Mouse (Mus musculus): ENCODE data around the gene Rassf8. TPM values are rescaled to one million over a fixed set of nuclear protein-coding genes. Genes with fewer than 3 reads are reported as not detected.

Rassf8 gene
- polyA plus RNA-seq, 2 experiments = 20.8 to 43.3 TPM

GRCm38 (mm10) chr6:145846948-145847347 lies 100.4 kb downstream of the Rassf8 start:
- Histone ChIP-seq H3K9me3 (ENCODE audit: control insufficient read depth, low read length) (no peaks in the 10 kb centered on the region), H3K27ac (replicated peaks; ENCODE audit: low read depth, low read length) (no peak overlapping the region), H3K4me3 (replicated peaks; ENCODE audit: low read length) (no peak overlapping the region), H3K4me2 (replicated peaks; ENCODE audit: low read depth, low read length, severe bottlenecking) (no peak overlapping the region), H3K4me1 (ENCODE audit: control insufficient read depth, insufficient read depth, low read length) (no peaks in the 10 kb centered on the region), H3K36me3 (ENCODE audit: control insufficient read depth, insufficient read depth, low read length) (no peaks in the 10 kb centered on the region), H3K27me3 (ENCODE audit: control insufficient read depth, insufficient read depth, low read length) (no peaks in the 10 kb centered on the region), H3K9ac (ENCODE audit: low read depth, low read length, severe bottlenecking) (no peak overlapping the region)
- DNase-seq (ENCODE audit: low spot score) (no peak), ATAC-seq (ENCODE audit: low FRiP score, low read depth) (no peak)
- 81% methylated on average over 6 of the region's 6 CpGs for WGBS
- no peak for TF ChIP-seq POLR2A (IDR thresholded peaks at IDR 0.05; ENCODE audit: borderline replicate concordance, extremely low read depth, insufficient read depth, insufficient read length)

GRCm38 (mm10) chr6:145847661-145848060 lies 101.1 kb downstream of the Rassf8 start:
- WGBS = 89% methylated on average over 8 of the region's 8 CpGs
- TF ChIP-seq POLR2A (IDR thresholded peaks at IDR 0.05; ENCODE audit: borderline replicate concordance, extremely low read depth, insufficient read depth, insufficient read length) = no peak
- no peak overlapping the region for H3K4me2 ChIP-seq (replicated peaks; ENCODE audit: low read depth, low read length, severe bottlenecking)

GRCm38 (mm10) chr6:145850789-145851188 lies 104.2 kb downstream of the Rassf8 start:
- Histone ChIP-seq H3K36me3 (ENCODE audit: control insufficient read depth, insufficient read depth, low read length) (no peaks in the 10 kb centered on the region), H3K4me1 (ENCODE audit: control insufficient read depth, insufficient read depth, low read length) (0 out of 2 replicates have a peak, but pooled peaks cover 4% of the 10 kb centered on the region), H3K4me3 (replicated peaks; ENCODE audit: low read length) (no peak overlapping the region), H3K9me3 (ENCODE audit: control insufficient read depth, low read length) (no peaks in the 10 kb centered on the region), H3K4me2 (replicated peaks; ENCODE audit: low read depth, low read length, severe bottlenecking) (no peak overlapping the region), H3K9ac (ENCODE audit: low read depth, low read length, severe bottlenecking) (no peak overlapping the region), H3K27ac (replicated peaks; ENCODE audit: low read depth, low read length) (no peak overlapping the region), H3K27me3 (ENCODE audit: control insufficient read depth, insufficient read depth, low read length) (no peaks in the 10 kb centered on the region)
- DNase-seq (ENCODE audit: low spot score) (no peak), ATAC-seq (ENCODE audit: low FRiP score, low read depth) (no peak)
- 40% methylated on average over 2 of the region's 2 CpGs for WGBS
- no peak for TF ChIP-seq POLR2A (IDR thresholded peaks at IDR 0.05; ENCODE audit: borderline replicate concordance, extremely low read depth, insufficient read depth, insufficient read length)

More at GRCm38 (mm10) chr6:145847661-145848060, 101.1 kb downstream of the Rassf8 start:
- Histone ChIP-seq H3K4me1 (ENCODE audit: control insufficient read depth, insufficient read depth, low read length) (no peaks in the 10 kb centered on the region), H3K9ac (ENCODE audit: low read depth, low read length, severe bottlenecking) (no peak overlapping the region), H3K36me3 (ENCODE audit: control insufficient read depth, insufficient read depth, low read length) (no peaks in the 10 kb centered on the region), H3K27me3 (ENCODE audit: control insufficient read depth, insufficient read depth, low read length) (no peaks in the 10 kb centered on the region), H3K9me3 (ENCODE audit: control insufficient read depth, low read length) (no peaks in the 10 kb centered on the region), H3K27ac (replicated peaks; ENCODE audit: low read depth, low read length) (no peak overlapping the region), H3K4me3 (replicated peaks; ENCODE audit: low read length) (no peak overlapping the region)
- DNase-seq (ENCODE audit: low spot score) = no peak
- no peak for ATAC-seq (ENCODE audit: low FRiP score, low read depth)

- WGBS = 76% methylated on average over 11 of the region's 11 CpGs
- H3K4me3 ChIP-seq (replicated peaks; ENCODE audit: low read length) = no peak overlapping the region
- H3K36me3 ChIP-seq (ENCODE audit: control insufficient read depth, insufficient read depth, low read length) = no peaks in the 10 kb centered on the region
- no peak overlapping the region for H3K27ac ChIP-seq (replicated peaks; ENCODE audit: low read depth, low read length)
- 0 out of 2 replicates have a peak, but pooled peaks cover 9% of the 10 kb centered on the region for H3K4me1 ChIP-seq (ENCODE audit: control insufficient read depth, insufficient read depth, low read length)
- no peak overlapping the region for H3K9ac ChIP-seq (ENCODE audit: low read depth, low read length, severe bottlenecking)
- ATAC-seq (ENCODE audit: low FRiP score, low read depth) (no peak), DNase-seq (ENCODE audit: low spot score) (no peak)
- no peak overlapping the region for H3K4me2 ChIP-seq (replicated peaks; ENCODE audit: low read depth, low read length, severe bottlenecking)
- no peaks in the 10 kb centered on the region for H3K27me3 ChIP-seq (ENCODE audit: control insufficient read depth, insufficient read depth, low read length)
- no peaks in the 10 kb centered on the region for H3K9me3 ChIP-seq (ENCODE audit: control insufficient read depth, low read length)
- TF ChIP-seq POLR2A (IDR thresholded peaks at IDR 0.05; ENCODE audit: borderline replicate concordance, extremely low read depth, insufficient read depth, insufficient read length) = no peak
Measured at GRCm38 (mm10) chr6:145851956-145852355, 105.4 kb downstream of the Rassf8 start.

- DNase-seq (ENCODE audit: low spot score) = no peak
- no peak overlapping the region for H3K4me2 ChIP-seq (replicated peaks; ENCODE audit: low read depth, low read length, severe bottlenecking)
- H3K4me3 ChIP-seq (replicated peaks; ENCODE audit: low read length) = no peak overlapping the region
- no peaks in the 10 kb centered on the region for H3K9me3 ChIP-seq (ENCODE audit: control insufficient read depth, low read length)
- 0 out of 2 replicates have a peak, but pooled peaks cover 9% of the 10 kb centered on the region for H3K4me1 ChIP-seq (ENCODE audit: control insufficient read depth, insufficient read depth, low read length)
- 93% methylated on average over 7 of the region's 7 CpGs for WGBS
- H3K36me3 ChIP-seq (ENCODE audit: control insufficient read depth, insufficient read depth, low read length) = no peaks in the 10 kb centered on the region
- H3K27me3 ChIP-seq (ENCODE audit: control insufficient read depth, insufficient read depth, low read length) = no peaks in the 10 kb centered on the region
- no peak for TF ChIP-seq POLR2A (IDR thresholded peaks at IDR 0.05; ENCODE audit: borderline replicate concordance, extremely low read depth, insufficient read depth, insufficient read length)
- no peak for ATAC-seq (ENCODE audit: low FRiP score, low read depth)
- no peak overlapping the region for H3K27ac ChIP-seq (replicated peaks; ENCODE audit: low read depth, low read length)
- H3K9ac ChIP-seq (ENCODE audit: low read depth, low read length, severe bottlenecking) = no peak overlapping the region
Measured at GRCm38 (mm10) chr6:145852708-145853107, 106.2 kb downstream of the Rassf8 start.

All from limb, embryonic 14.5 days (tissue).